Mouse (Mus musculus) forebrain, embryonic 12.5 days (tissue): ENCODE measurements around the gene Khsrp. TPM values are rescaled to one million over a fixed set of nuclear protein-coding genes. Genes with fewer than 3 reads are reported as not detected.

Source experiments
- ATAC-seq: fragments of 200-750 bp; cut with Nextera tagmentation; 2 replicates; pipeline ENCODE4 v1.8.0; 2017; ENCODE audit warnings: moderate TSS enrichment; ENCODE audit not compliant: low FRiP score
- H3K27ac ChIP-seq: fragments of 300-500 bp; sonication (generic); 2 replicates; pipeline ENCODE4 v1.5.1; 2016; ENCODE audit warnings: mild to moderate bottlenecking
- H3K27me3 ChIP-seq: fragments of 300-500 bp; sonication (generic); 2 replicates; pipeline ENCODE4 v1.6.1; 2016; ENCODE audit warnings: mild to moderate bottlenecking
- H3K36me3 ChIP-seq: fragments of 300-500 bp; sonication (generic); replicated peaks from 2 replicates; pipeline ENCODE4 v1.6.1; 2016; ENCODE audit warnings: mild to moderate bottlenecking
- H3K4me1 ChIP-seq: fragments of 300-500 bp; sonication (generic); 2 replicates; pipeline ENCODE4 v1.6.1; 2016
- H3K4me2 ChIP-seq: fragments of 300-500 bp; sonication (generic); 2 replicates; pipeline ENCODE4 v1.6.1; 2016; ENCODE audit warnings: mild to moderate bottlenecking, moderate library complexity
- H3K4me3 ChIP-seq: fragments of 300-500 bp; sonication (generic); replicated peaks from 2 replicates; pipeline ENCODE4 v1.5.1; 2016; ENCODE audit warnings: mild to moderate bottlenecking
- H3K9ac ChIP-seq: fragments of 300-500 bp; sonication (generic); 2 replicates; pipeline ENCODE4 v1.6.1; 2016; ENCODE audit warnings: mild to moderate bottlenecking
- H3K9me3 ChIP-seq: fragments of 300-500 bp; sonication (generic); 2 replicates; pipeline ENCODE4 v1.6.1; 2016
- WGBS: fragments of 180-500 bp; shearing (Covaris S2); methylation state at CpG from one replicate; pipeline ENCODE4 v1.1.7; 2016; 5-methylcytosine and 5-hydroxymethylcytosine counted together
- polyA plus RNA-seq: library from polyadenylated mRNA; unstranded; fragments of >200 nt; fragmentation: Nextera tagmentation; extraction: Ambion mirVana; gene quantifications from 2 replicates; pipeline ENCODE4 v1.2.1, GENCODE M21; 2016

Khsrp gene
- polyA plus RNA-seq, 1 experiment from 2014 or later, result 62.8 TPM

- no peak overlapping the region; the same call in 1 of the 2 replicates for H3K27ac ChIP-seq
- H3K4me2 ChIP-seq, result peak overlapping the region; percentile 68
- H3K4me3 ChIP-seq, result no peak overlapping the region
- H3K4me1 ChIP-seq, result peaks cover 21% of the 10 kb centered on the region
- H3K36me3 ChIP-seq, result peaks cover 56% of the 10 kb centered on the region
- no peak overlapping the region for H3K9ac ChIP-seq
- ATAC-seq, result no peak
- H3K9me3 ChIP-seq, result no peaks in the 10 kb centered on the region
- no peaks in the 10 kb centered on the region for H3K27me3 ChIP-seq
- 77% methylated on average over 2 of the region's 2 CpGs for whole genome bisulfite sequencing
These were observed 34.8 kb downstream of the Khsrp start for GRCm38 (mm10) chr17:56996506-56996905.

- no peaks in the 10 kb centered on the region for H3K9me3 ChIP-seq
- peaks cover 57% of the 10 kb centered on the region for H3K36me3 ChIP-seq
- no peak overlapping the region for H3K4me3 ChIP-seq
- no peak overlapping the region for H3K27ac ChIP-seq
- H3K4me2 ChIP-seq, result no peak overlapping the region
- WGBS, result 93% methylated on average over 8 of the region's 8 CpGs
- no peak overlapping the region for H3K9ac ChIP-seq
- no peak for ATAC-seq
- no peaks in the 10 kb centered on the region for H3K27me3 ChIP-seq
- H3K4me1 ChIP-seq, result peaks cover 29% of the 10 kb centered on the region
These were observed 36.3 kb downstream of the Khsrp start for GRCm38 (mm10) chr17:56995046-56995445.

- peaks cover 39% of the 10 kb centered on the region for H3K36me3 ChIP-seq
- H3K9ac ChIP-seq, result peak overlapping the region; percentile 69
- H3K4me1 ChIP-seq, result peaks cover 14% of the 10 kb centered on the region
- no peak overlapping the region for H3K27ac ChIP-seq
- peak overlapping the region; percentile 62 for H3K4me3 ChIP-seq
- no peaks in the 10 kb centered on the region for H3K9me3 ChIP-seq
- WGBS, result 72% methylated on average over 2 of the region's 2 CpGs
- H3K4me2 ChIP-seq, result peak overlapping the region; percentile 64
- no peaks in the 10 kb centered on the region for H3K27me3 ChIP-seq
- ATAC-seq, result no peak
These were observed 40.4 kb downstream of the Khsrp start for GRCm38 (mm10) chr17:56990966-56991365.

DNA sequence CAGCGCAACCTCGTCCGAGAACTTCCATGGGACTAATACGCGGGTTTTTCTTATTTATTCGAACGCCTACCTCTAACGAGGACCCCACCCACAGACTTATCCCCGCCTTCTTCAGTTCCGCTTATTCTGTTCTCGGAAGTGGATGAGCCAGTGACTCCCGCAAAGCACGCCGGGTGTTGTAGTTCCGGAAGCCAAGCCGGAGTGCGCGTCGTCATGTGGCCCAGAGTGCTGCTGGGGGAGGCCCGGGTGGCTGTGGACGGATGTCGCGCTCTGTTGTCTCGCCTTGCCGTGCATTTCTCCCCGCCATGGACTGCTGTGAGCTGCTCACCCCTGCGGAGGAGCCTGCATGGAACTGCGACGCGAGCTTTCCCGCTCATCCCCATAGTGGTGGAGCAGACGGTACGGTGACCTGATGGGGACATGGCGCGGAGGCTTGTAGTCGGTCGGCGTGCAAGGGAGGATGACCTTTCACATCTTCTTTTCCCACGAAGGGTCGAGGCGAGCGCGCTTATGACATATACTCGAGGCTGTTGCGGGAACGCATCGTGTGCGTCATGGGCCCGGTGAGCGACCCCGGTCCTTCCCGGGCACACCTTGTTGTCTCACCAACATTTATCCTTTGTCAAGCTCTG, 41.1 kb downstream of the Khsrp start, which contains the start of gene Clpp:
Gene Clpp, plus strand, starts transcription at position 191 of the 632 bp plus-strand sequence.
- Histone ChIP-seq H3K4me3 (peak within 1 kb of the TSS; percentile 62), H3K4me1 (peaks cover 14% of the 10 kb centered on the region), H3K4me2 (peak within 1 kb of the TSS; percentile 64), H3K9me3 (no peaks in the 10 kb centered on the region), H3K36me3 (peaks cover 32% of the 10 kb centered on the region), H3K27ac (peak within 1 kb of the TSS; percentile 70), H3K9ac (peak within 1 kb of the TSS; percentile 69), H3K27me3 (no peaks in the 10 kb centered on the region)
- peak; percentile 96 for ATAC-seq
- under 1% methylated on average over 52 of the region's 52 CpGs for WGBS

DNA sequence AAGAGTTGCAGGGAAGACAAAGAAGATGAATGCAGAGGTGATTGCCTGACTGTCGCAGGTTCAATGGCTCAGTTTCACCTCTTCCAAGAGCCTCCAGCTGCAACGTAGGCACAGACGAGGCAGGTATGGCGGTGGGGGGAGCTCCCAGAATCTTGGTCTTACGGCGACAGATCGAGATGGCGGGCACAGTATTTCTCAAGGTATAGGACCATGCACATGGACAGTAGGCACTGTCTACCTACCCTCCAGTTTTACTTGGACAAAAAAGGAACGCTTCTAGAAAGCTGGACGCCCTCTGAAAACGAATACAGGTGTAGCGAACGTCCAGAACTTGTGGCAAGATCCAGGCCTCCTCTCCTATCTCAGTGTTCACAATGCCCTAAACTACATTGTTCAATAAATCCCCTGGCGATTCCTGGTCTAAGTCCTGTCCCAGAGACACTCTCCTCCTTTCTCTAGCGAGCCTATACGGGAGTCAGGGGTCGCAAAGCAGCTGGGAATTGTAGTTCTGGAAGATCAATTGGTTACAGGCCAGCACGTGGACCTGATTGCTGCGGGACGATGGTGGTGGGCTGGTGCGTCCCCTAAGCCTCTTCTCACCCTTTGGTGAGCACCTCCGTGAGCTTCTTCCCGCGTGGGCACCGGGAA, 41.7 kb downstream of the Khsrp start:
- H3K27me3 ChIP-seq, result no peaks in the 10 kb centered on the region
- peak overlapping the region; percentile 62 for H3K4me3 ChIP-seq
- H3K27ac ChIP-seq, result peak overlapping the region; percentile 70
- H3K9me3 ChIP-seq, result no peaks in the 10 kb centered on the region
- 2% methylated on average over 25 of the region's 25 CpGs for WGBS
- H3K36me3 ChIP-seq, result peaks cover 27% of the 10 kb centered on the region
- H3K9ac ChIP-seq, result peak overlapping the region; percentile 69
- peak; percentile 92 for ATAC-seq
- peak overlapping the region; percentile 64 for H3K4me2 ChIP-seq
- peaks cover 14% of the 10 kb centered on the region for H3K4me1 ChIP-seq

DNA sequence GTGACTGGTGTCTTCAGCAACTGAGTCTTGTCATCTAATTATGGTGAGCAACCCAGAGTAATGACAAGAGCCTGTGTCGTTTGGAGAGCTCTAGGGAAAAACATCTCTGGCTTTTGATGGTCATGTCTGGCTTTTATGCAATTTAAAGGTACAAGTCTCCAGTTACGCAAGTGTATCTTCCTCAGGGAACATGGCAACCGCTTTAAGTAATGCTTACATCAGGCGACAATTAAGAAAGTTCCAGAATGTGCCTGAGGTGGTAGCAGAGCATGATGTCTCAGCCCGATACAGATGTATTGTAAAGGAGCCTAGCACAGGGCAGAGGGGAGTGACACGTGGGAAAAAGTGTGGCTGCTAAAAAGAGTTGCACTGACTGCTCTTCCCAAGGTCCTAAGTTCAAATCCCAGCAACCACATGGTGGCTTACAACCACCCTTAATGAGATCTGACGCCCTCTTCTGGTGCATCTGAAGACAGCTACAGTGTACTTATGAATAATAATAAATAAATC, 42.3 kb downstream of the Khsrp start:
- H3K27ac ChIP-seq, result no peak overlapping the region; the same call in 1 of the 2 replicates

DNA sequence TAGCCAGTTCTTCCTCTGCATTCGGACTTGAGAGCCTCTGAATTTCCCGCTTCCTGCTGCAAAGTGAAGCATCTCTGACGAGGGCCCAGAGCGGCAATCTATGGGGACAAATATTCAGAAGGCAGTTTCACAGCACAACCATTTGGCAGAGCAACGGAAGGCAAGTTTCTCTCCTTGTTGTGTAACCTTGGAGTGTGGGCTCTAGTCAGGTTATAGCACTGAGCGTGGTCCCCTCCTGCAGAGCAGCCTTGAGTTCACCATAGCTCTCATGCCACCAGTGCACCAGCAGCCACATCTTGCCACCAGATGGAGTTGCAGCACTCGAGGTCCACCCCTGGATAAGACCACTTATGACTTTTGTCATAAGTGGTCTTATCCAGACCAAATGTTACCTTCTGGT, 42.9 kb downstream of the Khsrp start:
- Histone ChIP-seq H3K4me2 (no peak overlapping the region), H3K9ac (no peak overlapping the region)

More for the DNA sequence above, 42.3 kb downstream of the Khsrp start:
- ATAC-seq, result no peak
- Histone ChIP-seq H3K9ac (no peak overlapping the region), H3K36me3 (peaks cover 20% of the 10 kb centered on the region), H3K4me1 (peaks cover 14% of the 10 kb centered on the region), H3K27me3 (no peaks in the 10 kb centered on the region), H3K4me2 (peak overlapping the region; percentile 64), H3K9me3 (no peaks in the 10 kb centered on the region), H3K4me3 (peak overlapping the region; percentile 62)
- 75% methylated on average over 7 of the region's 7 CpGs for WGBS

DNA sequence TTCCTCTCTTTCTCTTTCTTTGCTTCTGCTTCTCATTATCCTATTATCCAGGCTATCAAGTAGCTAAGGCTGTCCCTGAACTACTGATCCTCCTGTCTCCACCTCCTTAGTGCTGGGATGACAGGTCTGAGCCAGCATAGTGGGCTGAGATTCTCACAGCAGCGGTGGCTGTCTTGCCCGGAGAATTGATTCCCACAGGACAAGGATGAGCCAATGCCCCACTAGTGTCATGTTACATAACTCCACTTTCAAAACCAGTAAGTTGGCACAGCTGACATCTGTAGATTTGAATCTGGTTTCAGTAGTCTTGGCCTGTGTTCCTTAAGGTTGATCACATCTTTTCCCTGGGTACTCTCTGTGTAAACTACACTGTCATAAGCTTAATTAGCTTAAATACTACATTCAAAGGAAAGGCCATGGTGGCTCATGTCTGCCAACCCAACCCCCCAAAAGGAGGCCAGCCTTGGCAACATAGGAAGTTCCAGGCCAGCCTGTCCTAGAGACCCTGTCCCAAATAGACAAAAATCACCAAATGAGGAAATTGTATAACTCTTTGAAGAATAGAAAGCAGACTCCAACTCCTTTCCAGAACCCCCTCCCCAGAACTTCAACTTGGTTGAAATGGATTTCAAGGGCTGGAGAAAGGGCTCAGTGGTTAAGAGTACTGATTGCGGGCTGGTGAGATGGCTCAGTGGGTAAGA, 45.1 kb downstream of the Khsrp start:
- no peaks in the 10 kb centered on the region for H3K9me3 ChIP-seq
- no peak overlapping the region for H3K27ac ChIP-seq
- 0 out of 2 replicates have a peak, but pooled peaks cover 1% of the 10 kb centered on the region for H3K36me3 ChIP-seq
- peaks cover 6% of the 10 kb centered on the region for H3K4me1 ChIP-seq
- 83% methylated on average over 3 of the region's 3 CpGs for WGBS
- H3K4me2 ChIP-seq, result no peak overlapping the region
- ATAC-seq, result no peak
- no peak overlapping the region for H3K4me3 ChIP-seq
- H3K27me3 ChIP-seq, result peaks cover 3% of the 10 kb centered on the region; the same call in 1 of the 2 replicates
- H3K9ac ChIP-seq, result no peak overlapping the region

More for the DNA sequence above, 42.9 kb downstream of the Khsrp start:
- no peak overlapping the region for H3K4me3 ChIP-seq
- peaks cover 15% of the 10 kb centered on the region for H3K36me3 ChIP-seq
- WGBS, result 86% methylated on average over 7 of the region's 7 CpGs
- H3K27me3 ChIP-seq, result no peaks in the 10 kb centered on the region
- H3K4me1 ChIP-seq, result peaks cover 14% of the 10 kb centered on the region
- ATAC-seq, result no peak
- no peak overlapping the region for H3K27ac ChIP-seq
- no peaks in the 10 kb centered on the region for H3K9me3 ChIP-seq

GRCm38 (mm10) chr17:56985656-56986055, 45.7 kb downstream of the Khsrp start:
- no peak for ATAC-seq
- no peak overlapping the region for H3K9ac ChIP-seq
- no peaks in the 10 kb centered on the region for H3K36me3 ChIP-seq
- no peaks in the 10 kb centered on the region for H3K9me3 ChIP-seq
- WGBS, result 74% methylated on average over 3 of the region's 3 CpGs
- peaks cover under 1% of the 10 kb centered on the region; the same call in 1 of the 2 replicates for H3K4me1 ChIP-seq
- no peak overlapping the region for H3K27ac ChIP-seq
- peaks cover 3% of the 10 kb centered on the region; the same call in 1 of the 2 replicates for H3K27me3 ChIP-seq
- no peak overlapping the region for H3K4me3 ChIP-seq
- no peak overlapping the region for H3K4me2 ChIP-seq

DNA sequence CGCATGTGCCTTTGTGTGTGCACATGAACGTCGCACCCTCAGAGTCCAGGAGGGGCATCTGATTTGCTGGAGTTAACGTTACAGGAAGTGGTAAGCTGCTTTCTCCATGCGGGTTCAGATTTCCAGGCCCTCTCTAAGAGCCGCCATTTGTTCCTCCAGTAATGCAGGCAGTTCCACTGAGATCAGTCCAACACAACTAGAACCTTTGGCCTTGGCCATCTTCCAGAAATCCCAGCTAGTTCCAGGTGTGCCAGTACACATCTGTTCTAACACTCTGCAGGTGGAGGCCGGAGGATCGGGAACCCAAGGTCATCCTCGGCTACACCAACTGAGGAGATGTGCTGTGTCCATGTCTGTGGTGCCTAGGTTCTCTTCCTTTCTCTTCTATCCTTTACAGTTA, 46.4 kb downstream of the Khsrp start:
- Histone ChIP-seq H3K9ac (no peak overlapping the region), H3K4me2 (no peak overlapping the region), H3K36me3 (no peaks in the 10 kb centered on the region), H3K4me3 (no peak overlapping the region), H3K4me1 (no peaks in the 10 kb centered on the region), H3K27me3 (peaks cover 3% of the 10 kb centered on the region; the same call in 1 of the 2 replicates), H3K27ac (no peak overlapping the region), H3K9me3 (no peaks in the 10 kb centered on the region)
- WGBS, result 88% methylated on average over 9 of the region's 9 CpGs
- no peak for ATAC-seq

DNA sequence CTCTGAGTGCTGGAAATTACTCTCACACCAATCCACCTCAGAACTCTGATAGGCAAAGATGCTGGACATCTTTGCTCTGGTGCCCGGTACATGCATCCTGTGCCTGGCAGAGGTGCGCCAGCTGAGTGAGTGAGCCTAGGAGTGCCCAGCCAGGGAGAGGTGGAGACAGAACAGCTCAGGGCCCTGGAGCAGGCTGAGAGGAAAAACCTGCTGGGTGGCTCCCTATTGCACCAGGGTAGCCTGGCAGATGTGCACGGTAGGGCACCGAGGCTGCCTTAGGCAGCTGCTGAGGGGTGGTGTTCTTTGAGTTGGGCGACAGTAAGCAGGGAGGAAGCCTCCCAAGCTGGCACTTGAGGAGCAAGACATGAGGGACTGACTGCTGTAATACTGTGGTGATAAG, 49.3 kb downstream of the Khsrp start, which contains the start of gene Acer1:
Gene Acer1, minus strand, starts transcription at position 114 of the 400 bp plus-strand sequence.
- Histone ChIP-seq H3K9me3 (no peaks in the 10 kb centered on the region), H3K36me3 (no peaks in the 10 kb centered on the region), H3K4me1 (no peaks in the 10 kb centered on the region), H3K27ac (no peak within 1 kb of the TSS), H3K4me2 (no peak within 1 kb of the TSS), H3K4me3 (no peak within 1 kb of the TSS), H3K27me3 (peaks cover 3% of the 10 kb centered on the region; the same call in 1 of the 2 replicates), H3K9ac (no peak within 1 kb of the TSS)
- ATAC-seq, result no peak
- 76% methylated on average over 5 of the region's 5 CpGs for WGBS

- Histone ChIP-seq H3K4me2 (no peak overlapping the region), H3K9ac (no peak overlapping the region), H3K9me3 (no peaks in the 10 kb centered on the region), H3K4me3 (no peak overlapping the region), H3K36me3 (no peaks in the 10 kb centered on the region), H3K27me3 (peaks cover 3% of the 10 kb centered on the region; the same call in 1 of the 2 replicates), H3K27ac (no peak overlapping the region), H3K4me1 (no peaks in the 10 kb centered on the region)
- ATAC-seq, result no peak
- WGBS, result 74% methylated on average over 7 of the region's 7 CpGs
These were observed 50.3 kb downstream of the Khsrp start for GRCm38 (mm10) chr17:56981049-56981448.
